Mouse (Mus musculus) cerebellum, adult 2 months (tissue): Measurements from ENCODE around the gene Ulk4. TPM values are rescaled to one million over a fixed set of nuclear protein-coding genes. Genes with fewer than 3 reads are reported as not detected.

Experiments used
- DNase-seq, 2 experiments: peaks; one replicate each; pipeline ENCODE4 v3.0.0; 2021
- H3K27ac ChIP-seq: fragments of 200-500 bp; 2 replicates; pipeline ENCODE4 v1.5.1; 2012; ENCODE audit warnings: low read length, control low read depth, inconsistent platforms; ENCODE audit not compliant: insufficient read depth
- H3K27me3 ChIP-seq: fragments of 200-500 bp; 2 replicates; pipeline ENCODE4 v1.6.1; 2012; ENCODE audit warnings: inconsistent platforms, mild to moderate bottlenecking, low read length, moderate library complexity; ENCODE audit not compliant: control insufficient read depth, insufficient read depth
- H3K4me1 ChIP-seq: fragments of 200-500 bp; 2 replicates; pipeline ENCODE4 v1.6.1; 2011; ENCODE audit warnings: low read length; ENCODE audit not compliant: control insufficient read depth, insufficient read depth
- H3K4me3 ChIP-seq: fragments of 200-500 bp; replicated peaks from 2 replicates; pipeline ENCODE3; 2011; ENCODE audit warnings: mild to moderate bottlenecking, low read depth, low read length, control low read depth; ENCODE audit not compliant: insufficient read depth
- CTCF ChIP-seq: fragments of 200-500 bp; IDR thresholded peaks from 2 replicates; pipeline ENCODE4 v1.5.1; 2011; ENCODE audit warnings: low read depth, mild to moderate bottlenecking, control low read depth, low read length, moderate library complexity, borderline replicate concordance; ENCODE audit not compliant: insufficient read depth
- POLR2A ChIP-seq: fragments of 200-500 bp; IDR thresholded peaks from 2 replicates; pipeline ENCODE4 v1.6.1; 2011; ENCODE audit warnings: low read length, control low read depth, borderline replicate concordance; ENCODE audit not compliant: insufficient read depth
- WGBS: fragments of 180-500 bp; shearing (Covaris S2); methylation state at CpG from one replicate; pipeline ENCODE4 v1.1.7; 2018; 5-methylcytosine and 5-hydroxymethylcytosine counted together
- polyA plus RNA-seq: library from polyadenylated mRNA; depleted of rRNA; stranded (reverse); fragments of >200 nt; gene quantifications from 2 replicates; pipeline ENCODE4 v1.2.3, GENCODE M21; 2012

The Ulk4 gene
- polyA plus RNA-seq, 1 experiment = 2.1 TPM

DNA sequence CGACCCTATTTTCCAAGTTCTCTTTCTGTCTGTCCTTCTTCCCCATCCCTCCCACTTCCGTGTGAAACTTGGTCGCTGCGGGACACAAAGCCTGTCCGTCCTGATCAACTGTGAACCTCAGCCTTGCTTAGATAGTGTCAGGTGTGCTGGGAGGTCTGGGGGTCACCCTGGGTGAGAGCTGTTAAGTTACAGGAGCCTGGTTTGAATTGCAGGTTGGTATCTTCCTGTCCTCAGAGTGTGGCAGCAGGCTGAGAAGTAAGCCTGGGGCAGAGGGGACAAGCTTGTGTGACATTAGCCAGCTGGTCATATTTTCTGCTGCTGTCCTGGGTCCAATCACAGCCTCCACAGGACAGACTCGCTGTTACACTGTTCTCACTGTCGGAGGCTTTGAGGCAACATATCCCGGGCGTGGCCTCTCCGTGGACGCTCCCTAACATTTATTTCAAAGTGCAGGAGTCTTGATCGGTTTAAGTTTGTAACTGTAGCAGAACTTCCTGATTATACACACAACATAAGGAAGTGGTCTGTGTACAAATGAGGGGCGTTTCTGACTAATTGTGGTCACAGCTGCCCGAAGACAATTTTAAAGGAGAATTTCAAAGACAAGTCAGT is 37.6 kb upstream of the Ulk4 start:
- 38% methylated on average over 14 of the region's 14 CpGs for WGBS
- H3K4me3 ChIP-seq = peak overlapping the region; percentile 3
- peaks cover 66% of the 10 kb centered on the region for H3K4me1 ChIP-seq
- TF ChIP-seq CTCF (no peak), POLR2A (no peak)
- no peak for DNase-seq
- H3K27ac ChIP-seq = peak overlapping the region; percentile 59; the same call in 1 of the 2 replicates
- no peaks in the 10 kb centered on the region for H3K27me3 ChIP-seq

GRCm38 (mm10) chr9:121313656-121314374 is 36.8 kb upstream of the Ulk4 start:
- H3K4me3 ChIP-seq = no peak overlapping the region
- WGBS = 42% methylated on average over 21 of the region's 21 CpGs
- H3K27me3 ChIP-seq = no peaks in the 10 kb centered on the region
- no peak for TF ChIP-seq CTCF
- TF ChIP-seq POLR2A = no peak
- DNase-seq = no peak
- no peak overlapping the region for H3K27ac ChIP-seq
- H3K4me1 ChIP-seq = peaks cover 71% of the 10 kb centered on the region

- Histone ChIP-seq H3K27me3 (no peaks in the 10 kb centered on the region), H3K27ac (peak overlapping the region; percentile 4; the same call in 1 of the 2 replicates), H3K4me1 (peaks cover 62% of the 10 kb centered on the region), H3K4me3 (no peak overlapping the region)
- TF ChIP-seq CTCF = no peak
- no peak for TF ChIP-seq POLR2A
- DNase-seq = no peak
- 37% methylated on average over 10 of the region's 10 CpGs for WGBS
Observed at GRCm38 (mm10) chr9:121312237-121312891, 35.4 kb upstream of the Ulk4 start.

GRCm38 (mm10) chr9:121311846-121312236 is 34.8 kb upstream of the Ulk4 start:
- Histone ChIP-seq H3K27me3 (no peaks in the 10 kb centered on the region), H3K4me3 (no peak overlapping the region), H3K27ac (peak overlapping the region; percentile 4; the same call in 1 of the 2 replicates), H3K4me1 (peaks cover 60% of the 10 kb centered on the region)
- TF ChIP-seq POLR2A (no peak), CTCF (no peak)
- WGBS = 19% methylated on average over 6 of the region's 6 CpGs
- DNase-seq = peak in 1 of 2 experiments; percentile 67

DNA sequence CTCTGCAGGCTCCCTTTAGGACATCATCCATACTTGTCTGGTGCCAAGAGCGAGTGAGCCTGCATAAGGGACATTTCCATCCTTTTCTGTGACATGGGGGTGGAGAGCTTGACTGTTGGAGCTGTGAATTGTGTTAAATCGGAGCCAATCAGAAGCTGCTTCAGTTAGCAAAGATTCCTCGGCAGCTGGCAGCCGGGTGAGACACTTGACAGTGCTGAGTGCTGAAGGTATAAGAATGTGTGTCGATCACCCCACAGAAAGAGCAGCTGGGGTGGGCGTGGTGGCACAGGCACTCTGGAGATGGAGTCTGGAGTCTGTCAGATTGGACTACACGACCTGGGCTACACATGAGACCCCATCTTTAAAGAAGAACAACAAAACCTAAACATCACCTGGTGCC is 33.5 kb upstream of the Ulk4 start:
- H3K4me1 ChIP-seq = peaks cover 57% of the 10 kb centered on the region
- TF ChIP-seq CTCF (no peak), POLR2A (no peak)
- H3K4me3 ChIP-seq = no peak overlapping the region
- WGBS = 42% methylated on average over 7 of the region's 7 CpGs
- DNase-seq = no peak
- no peaks in the 10 kb centered on the region for H3K27me3 ChIP-seq
- no peak overlapping the region for H3K27ac ChIP-seq

DNA sequence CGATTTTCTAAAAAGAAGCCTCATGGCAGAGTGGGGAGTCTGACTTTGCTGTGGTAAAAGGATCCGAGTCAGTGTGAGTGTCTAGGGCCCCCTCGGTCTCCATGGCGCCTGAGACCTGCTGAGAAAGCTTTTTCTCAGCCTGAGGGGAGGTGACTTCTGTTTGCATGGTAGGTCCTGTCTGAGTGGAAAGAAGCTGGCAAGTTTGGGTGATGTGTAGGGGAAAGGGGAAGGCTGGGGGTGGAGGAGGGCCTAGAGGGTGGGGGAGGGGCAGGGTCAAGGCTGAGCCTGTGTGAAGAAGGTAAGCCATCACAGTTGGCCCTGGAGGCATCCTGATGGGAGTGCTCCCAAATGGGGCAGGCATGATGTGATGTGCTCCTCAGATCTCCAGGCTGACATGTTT is 32.3 kb upstream of the Ulk4 start:
- Histone ChIP-seq H3K4me1 (peaks cover 52% of the 10 kb centered on the region), H3K27me3 (no peaks in the 10 kb centered on the region), H3K27ac (no peak overlapping the region), H3K4me3 (no peak overlapping the region)
- WGBS = 67% methylated on average over 4 of the region's 4 CpGs
- DNase-seq = no peak
- TF ChIP-seq POLR2A (no peak), CTCF (no peak)

GRCm38 (mm10) chr9:121305456-121305855 is 28.5 kb upstream of the Ulk4 start:
- H3K27me3 ChIP-seq = no peaks in the 10 kb centered on the region
- H3K4me3 ChIP-seq = no peak overlapping the region
- H3K4me1 ChIP-seq = peaks cover 50% of the 10 kb centered on the region
- WGBS = 91% methylated on average over 4 of the region's 4 CpGs
- no peak overlapping the region for H3K27ac ChIP-seq
- no peak for TF ChIP-seq POLR2A
- TF ChIP-seq CTCF = no peak
- DNase-seq = peak in 1 of 2 experiments; percentile 9
